Mouse (Mus musculus): ENCODE data around the gene Flot2. TPM values are rescaled to one million over a fixed set of nuclear protein-coding genes. Genes with fewer than 3 reads are reported as not detected.

The Flot2 gene
- polyA plus RNA-seq (2016; fragmentation: Nextera tagmentation; extraction: Ambion mirVana), result 31.7 and 32.0 TPM in 2 replicates

GRCm38 (mm10) chr11:78037831-78038752 lies at the start of gene Flot2:
Gene Flot2 (plus strand): TSS chr11:78037931.
- Histone ChIP-seq H3K4me3 (peak within 1 kb of the TSS; percentile 78), H3K27me3 (replicated peaks) (no peaks in the 10 kb centered on the region), H3K4me2 (peak within 1 kb of the TSS; percentile 95), H3K36me3 (peaks cover 80% of the 10 kb centered on the region), H3K4me1 (peaks cover 65% of the 10 kb centered on the region), H3K27ac (peak within 1 kb of the TSS; percentile 90), H3K9me3 (replicated peaks) (0 out of 2 replicates have a peak, but pooled peaks cover 6% of the 10 kb centered on the region), H3K9ac (peak within 1 kb of the TSS; percentile 86)
- WGBS (ENCODE audit: insufficient replicate concordance), result 4% methylated on average over 55 of the region's 55 CpGs
- peak; percentile 82 for ATAC-seq

GRCm38 (mm10) chr11:77989071-77989690 lies 48.5 kb upstream of the Flot2 start:
- H3K4me2 ChIP-seq, result no peak overlapping the region
- H3K9ac ChIP-seq, result no peak overlapping the region
- H3K4me3 ChIP-seq, result no peak overlapping the region
- H3K4me1 ChIP-seq, result peaks cover 27% of the 10 kb centered on the region
- H3K36me3 ChIP-seq, result peaks cover 87% of the 10 kb centered on the region
- H3K27ac ChIP-seq, result no peak overlapping the region
- H3K27me3 ChIP-seq (replicated peaks), result no peaks in the 10 kb centered on the region
- no peaks in the 10 kb centered on the region for H3K9me3 ChIP-seq (replicated peaks)
- WGBS (ENCODE audit: insufficient replicate concordance), result 88% methylated on average over 13 of the region's 13 CpGs
- ATAC-seq, result no peak

GRCm38 (mm10) chr11:77995556-77995955 lies 42.2 kb upstream of the Flot2 start:
- ATAC-seq, result no peak
- WGBS (ENCODE audit: insufficient replicate concordance), result 57% methylated on average over 1 of the region's 1 CpGs
- Histone ChIP-seq H3K36me3 (peaks cover 85% of the 10 kb centered on the region), H3K9ac (no peak overlapping the region), H3K27ac (no peak overlapping the region), H3K9me3 (replicated peaks) (no peaks in the 10 kb centered on the region), H3K4me1 (no peaks in the 10 kb centered on the region), H3K4me2 (no peak overlapping the region), H3K27me3 (replicated peaks) (no peaks in the 10 kb centered on the region), H3K4me3 (no peak overlapping the region)

DNA sequence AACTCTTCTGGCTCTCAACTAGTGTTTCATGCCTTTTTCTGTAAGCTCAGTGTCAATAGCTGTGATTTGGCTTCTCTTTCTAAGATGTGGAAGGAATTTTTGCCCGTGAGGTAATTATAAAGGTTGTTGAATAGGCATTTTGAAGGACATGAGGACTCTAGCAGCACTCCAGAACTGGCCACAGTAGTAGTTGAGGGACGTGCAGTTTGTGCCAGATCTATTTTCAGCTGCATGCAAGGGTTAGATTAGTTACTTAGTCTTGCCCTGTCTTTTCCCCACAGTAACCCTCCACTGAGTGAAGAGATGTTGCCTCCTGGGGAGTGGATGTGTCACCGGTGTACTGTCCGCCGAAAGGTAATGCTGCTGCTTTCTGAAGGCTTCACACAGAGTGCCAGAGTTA lies 31.3 kb upstream of the Flot2 start:
- Histone ChIP-seq H3K9me3 (replicated peaks) (no peaks in the 10 kb centered on the region), H3K27me3 (replicated peaks) (no peaks in the 10 kb centered on the region), H3K4me1 (peaks cover 39% of the 10 kb centered on the region), H3K4me2 (no peak overlapping the region), H3K4me3 (no peak overlapping the region), H3K36me3 (peaks cover 87% of the 10 kb centered on the region), H3K27ac (no peak overlapping the region), H3K9ac (no peak overlapping the region)
- 90% methylated on average over 5 of the region's 5 CpGs for WGBS (ENCODE audit: insufficient replicate concordance)
- no peak for ATAC-seq

GRCm38 (mm10) chr11:78019676-78020075 lies 18.1 kb upstream of the Flot2 start:
- Histone ChIP-seq H3K4me3 (no peak overlapping the region), H3K4me2 (no peak overlapping the region), H3K27me3 (replicated peaks) (no peaks in the 10 kb centered on the region), H3K36me3 (peaks cover 98% of the 10 kb centered on the region), H3K9ac (no peak overlapping the region), H3K9me3 (replicated peaks) (no peaks in the 10 kb centered on the region), H3K4me1 (no peaks in the 10 kb centered on the region), H3K27ac (no peak overlapping the region)
- ATAC-seq, result no peak
- WGBS (ENCODE audit: insufficient replicate concordance), result 16% methylated on average over 4 of the region's 4 CpGs

DNA sequence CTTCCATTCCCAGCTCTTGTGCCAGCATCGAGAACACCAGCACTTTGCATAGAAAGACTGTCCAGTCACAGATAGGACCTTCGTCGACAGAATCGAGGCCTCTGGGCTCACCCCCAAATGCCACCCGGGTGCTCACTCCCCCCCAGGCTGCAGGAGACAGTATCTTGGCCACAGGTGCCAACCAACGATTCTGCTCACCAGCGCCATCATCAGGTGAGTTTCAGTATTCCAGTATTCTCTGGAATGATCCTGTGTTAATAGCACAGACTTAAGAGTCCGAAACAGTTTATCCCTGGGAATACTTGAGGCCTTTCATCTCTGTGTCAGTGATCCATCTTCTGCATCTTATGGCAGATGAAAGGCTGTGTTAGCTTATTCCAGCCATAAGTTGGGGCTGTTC lies 14.1 kb upstream of the Flot2 start:
- Histone ChIP-seq H3K9me3 (replicated peaks) (no peaks in the 10 kb centered on the region), H3K27ac (no peak overlapping the region), H3K4me2 (no peak overlapping the region), H3K27me3 (replicated peaks) (no peaks in the 10 kb centered on the region), H3K36me3 (peaks cover 97% of the 10 kb centered on the region), H3K4me3 (no peak overlapping the region), H3K9ac (no peak overlapping the region), H3K4me1 (no peaks in the 10 kb centered on the region)
- WGBS (ENCODE audit: insufficient replicate concordance), result 76% methylated on average over 8 of the region's 8 CpGs
- ATAC-seq, result no peak

GRCm38 (mm10) chr11:78029240-78029639 lies 8.5 kb upstream of the Flot2 start:
- peaks cover 45% of the 10 kb centered on the region for H3K4me1 ChIP-seq
- no peak overlapping the region; the same call in 1 of the 2 replicates for H3K9ac ChIP-seq
- H3K4me3 ChIP-seq, result no peak overlapping the region
- ATAC-seq, result no peak
- 91% methylated on average over 8 of the region's 8 CpGs for WGBS (ENCODE audit: insufficient replicate concordance)
- H3K27me3 ChIP-seq (replicated peaks), result no peaks in the 10 kb centered on the region
- H3K27ac ChIP-seq, result no peak overlapping the region; the same call in none of the 2 replicates
- no peaks in the 10 kb centered on the region for H3K9me3 ChIP-seq (replicated peaks)
- peaks cover 70% of the 10 kb centered on the region for H3K36me3 ChIP-seq
- no peak overlapping the region for H3K4me2 ChIP-seq

DNA sequence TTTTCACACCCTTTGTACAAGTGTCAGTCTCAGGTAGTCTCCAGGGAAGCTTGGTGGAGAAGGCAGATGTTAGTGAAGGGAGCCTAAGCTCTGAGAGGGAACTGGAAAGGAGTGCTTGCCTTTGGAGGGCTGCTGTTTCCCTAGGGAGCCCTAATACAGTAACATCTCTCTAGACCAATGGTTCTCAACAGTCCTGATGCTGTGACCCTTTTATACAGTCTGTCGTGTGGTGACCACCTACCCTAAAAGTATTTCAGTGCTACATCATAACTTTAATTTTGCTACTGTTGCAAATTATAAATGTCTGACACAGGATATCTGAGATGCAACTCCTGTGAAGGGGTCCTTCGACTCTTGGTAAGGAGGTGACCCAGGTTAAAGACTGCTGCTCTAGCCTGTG lies 7.1 kb upstream of the Flot2 start:
- Histone ChIP-seq H3K27ac (peak overlapping the region; percentile 53; the same call in 1 of the 2 replicates), H3K27me3 (replicated peaks) (no peaks in the 10 kb centered on the region), H3K9me3 (replicated peaks) (no peaks in the 10 kb centered on the region), H3K36me3 (peaks cover 71% of the 10 kb centered on the region), H3K4me3 (peak overlapping the region; percentile 80; the same call in 1 of the 2 replicates), H3K4me2 (peak overlapping the region; percentile 97), H3K4me1 (peaks cover 54% of the 10 kb centered on the region), H3K9ac (peak overlapping the region; percentile 89)
- WGBS (ENCODE audit: insufficient replicate concordance), result 65% methylated on average over 2 of the region's 2 CpGs
- ATAC-seq, result no peak

- Histone ChIP-seq H3K36me3 (peaks cover 69% of the 10 kb centered on the region), H3K4me3 (peak overlapping the region; percentile 80), H3K9me3 (replicated peaks) (no peaks in the 10 kb centered on the region), H3K4me2 (peak overlapping the region; percentile 97), H3K4me1 (peaks cover 56% of the 10 kb centered on the region), H3K27ac (peak overlapping the region; percentile 92), H3K27me3 (replicated peaks) (no peaks in the 10 kb centered on the region), H3K9ac (peak overlapping the region; percentile 89)
- ATAC-seq, result no peak
- WGBS (ENCODE audit: insufficient replicate concordance), result 48% methylated on average over 6 of the region's 6 CpGs
Observed at GRCm38 (mm10) chr11:78031389-78031788, 6.3 kb upstream of the Flot2 start.

DNA sequence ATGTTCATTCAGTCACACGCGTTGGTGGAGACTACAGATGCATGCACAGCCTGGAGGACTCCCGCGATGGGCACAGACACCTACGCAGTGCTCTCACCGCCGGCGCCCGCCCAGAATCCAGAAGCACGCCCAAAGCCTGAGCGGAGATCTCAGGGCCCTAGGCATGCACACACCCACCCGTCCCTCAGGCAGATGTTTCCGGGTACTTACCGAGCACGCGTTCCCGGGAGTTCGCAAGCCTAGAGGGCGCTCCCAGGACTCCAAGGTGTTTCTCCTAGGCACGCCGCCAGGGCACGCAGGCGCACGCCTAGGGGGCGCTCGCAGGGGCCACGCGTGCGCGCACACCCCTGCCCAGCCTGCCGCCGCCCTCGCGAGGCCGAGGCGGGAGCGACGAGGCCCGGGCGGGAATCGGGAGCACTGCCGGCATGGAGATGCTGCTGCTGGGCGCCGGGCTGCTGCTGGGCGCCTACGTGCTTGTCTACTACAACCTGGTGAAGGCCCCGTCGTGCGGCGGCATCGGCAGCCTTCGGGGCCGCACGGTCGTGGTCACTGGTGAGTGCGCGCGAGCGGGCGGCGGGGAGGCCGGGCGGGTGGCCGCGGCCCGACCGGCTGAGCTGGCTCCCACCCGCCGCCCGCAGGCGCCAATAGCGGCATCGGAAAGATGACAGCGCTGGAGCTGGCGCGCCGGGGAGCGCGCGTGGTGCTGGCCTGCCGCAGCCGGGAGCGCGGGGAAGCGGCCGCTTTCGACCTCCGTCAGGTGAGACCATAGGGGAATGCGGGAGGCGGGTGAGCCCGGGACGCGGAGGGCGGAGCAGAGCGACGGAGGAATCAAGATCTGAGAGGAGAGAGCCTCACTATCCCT lies 5.6 kb upstream of the Flot2 start, which contains the start of gene Dhrs13:
Gene Dhrs13, plus strand, starts transcription at position 334 of the 862 bp plus-strand sequence.
- peak within 1 kb of the TSS; percentile 89 for H3K9ac ChIP-seq
- H3K4me2 ChIP-seq, result peak within 1 kb of the TSS; percentile 97
- WGBS (ENCODE audit: insufficient replicate concordance), result 2% methylated on average over 95 of the region's 96 CpGs
- H3K36me3 ChIP-seq, result peaks cover 69% of the 10 kb centered on the region
- H3K27ac ChIP-seq, result peak within 1 kb of the TSS; percentile 92
- H3K9me3 ChIP-seq (replicated peaks), result no peaks in the 10 kb centered on the region
- no peaks in the 10 kb centered on the region for H3K27me3 ChIP-seq (replicated peaks)
- peak within 1 kb of the TSS; percentile 80 for H3K4me3 ChIP-seq
- H3K4me1 ChIP-seq, result peaks cover 64% of the 10 kb centered on the region
- ATAC-seq, result peak; percentile 92

GRCm38 (mm10) chr11:78032809-78033195 lies 4.9 kb upstream of the Flot2 start:
- H3K27me3 ChIP-seq (replicated peaks), result no peaks in the 10 kb centered on the region
- H3K4me3 ChIP-seq, result peak overlapping the region; percentile 80
- H3K4me2 ChIP-seq, result peak overlapping the region; percentile 97
- H3K9me3 ChIP-seq (replicated peaks), result no peaks in the 10 kb centered on the region
- peaks cover 66% of the 10 kb centered on the region for H3K36me3 ChIP-seq
- WGBS (ENCODE audit: insufficient replicate concordance), result 16% methylated on average over 5 of the region's 5 CpGs
- H3K4me1 ChIP-seq, result peaks cover 71% of the 10 kb centered on the region
- H3K27ac ChIP-seq, result peak overlapping the region; percentile 92
- no peak for ATAC-seq
- H3K9ac ChIP-seq, result peak overlapping the region; percentile 89

All from liver, embryonic 12.5 days (tissue).